Mouse (Mus musculus): ENCODE measurements around the gene Mcpt8. TPM values are rescaled to one million over a fixed set of nuclear protein-coding genes. Genes with fewer than 3 reads are reported as not detected.
"Not testable (repeated sequence)": the region's sequence is repeated elsewhere in the genome, so short reads cannot be mapped to it uniquely, and the experiment has no call there.

The Mcpt8 gene
- polyA plus RNA-seq, 1 experiment, result 2.0 TPM

GRCm38 (mm10) chr14:56102386-56102785 is 17.3 kb upstream of the Mcpt8 start, which contains the start of gene Ctsg:
Gene Ctsg, minus strand, starts transcription at chr14:56102574.
- peaks cover 4% of the 10 kb centered on the region for H3K9me3 ChIP-seq
- no peak within 1 kb of the TSS for H3K4me3 ChIP-seq (replicated peaks)
- no peak for TF ChIP-seq GATA1 (IDR thresholded peaks at IDR 0.05; ENCODE audit: borderline replicate concordance, low read length)
- TF ChIP-seq FLI1 (IDR thresholded peaks at IDR 0.05; ENCODE audit: low read length), result no peak
- no peaks in the 10 kb centered on the region for H3K4me1 ChIP-seq
- no peaks in the 10 kb centered on the region for H3K27me3 ChIP-seq (replicated peaks)
- no peaks in the 10 kb centered on the region for H3K36me3 ChIP-seq (replicated peaks; ENCODE audit: low read length)

GRCm38 (mm10) chr14:56098940-56099339 is 13.9 kb upstream of the Mcpt8 start:
- peaks cover 4% of the 10 kb centered on the region for H3K9me3 ChIP-seq
- H3K4me3 ChIP-seq (replicated peaks), result no peak overlapping the region
- H3K4me1 ChIP-seq, result no peaks in the 10 kb centered on the region
- H3K36me3 ChIP-seq (replicated peaks; ENCODE audit: low read length), result no peaks in the 10 kb centered on the region
- TF ChIP-seq FLI1 (IDR thresholded peaks at IDR 0.05; ENCODE audit: low read length) (no peak), GATA1 (IDR thresholded peaks at IDR 0.05; ENCODE audit: borderline replicate concordance, low read length) (no peak)
- no peaks in the 10 kb centered on the region for H3K27me3 ChIP-seq (replicated peaks)

GRCm38 (mm10) chr14:56097597-56097996 is 12.5 kb upstream of the Mcpt8 start:
- no peaks in the 10 kb centered on the region for H3K4me1 ChIP-seq
- no peak overlapping the region for H3K4me3 ChIP-seq (replicated peaks)
- no peak for TF ChIP-seq FLI1 (IDR thresholded peaks at IDR 0.05; ENCODE audit: low read length)
- peaks cover 4% of the 10 kb centered on the region for H3K9me3 ChIP-seq
- no peaks in the 10 kb centered on the region for H3K27me3 ChIP-seq (replicated peaks)
- H3K36me3 ChIP-seq (replicated peaks; ENCODE audit: low read length), result no peaks in the 10 kb centered on the region

DNA sequence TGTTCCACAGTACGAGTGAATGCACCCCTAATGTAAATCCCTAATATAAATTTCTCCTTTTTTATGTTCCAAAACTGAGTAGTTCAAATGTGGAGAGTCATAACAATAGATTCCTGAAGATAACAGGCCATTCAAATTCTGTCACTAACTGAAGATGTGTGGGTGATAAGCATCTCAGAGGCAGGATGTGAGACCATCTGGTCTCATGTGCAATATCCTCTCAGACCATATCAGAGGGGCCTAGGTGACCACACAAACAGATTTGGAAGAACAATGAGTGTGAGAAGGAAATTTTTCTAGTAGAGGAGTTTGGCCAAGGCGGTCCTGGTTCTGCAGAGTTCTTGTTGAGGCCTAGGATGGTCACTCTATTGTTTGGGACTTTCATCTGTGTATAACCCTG is 8.3 kb upstream of the Mcpt8 start:
- Histone ChIP-seq H3K27me3 (replicated peaks) (peaks cover 2% of the 10 kb centered on the region), H3K4me1 (no peaks in the 10 kb centered on the region), H3K4me3 (replicated peaks) (no peak overlapping the region), H3K36me3 (replicated peaks; ENCODE audit: low read length) (no peaks in the 10 kb centered on the region), H3K9me3 (no peaks in the 10 kb centered on the region)
- TF ChIP-seq FLI1 (IDR thresholded peaks at IDR 0.05; ENCODE audit: low read length) (no peak), GATA1 (IDR thresholded peaks at IDR 0.05; ENCODE audit: borderline replicate concordance, low read length) (no peak)

GRCm38 (mm10) chr14:56086711-56087110 is 1.6 kb upstream of the Mcpt8 start:
- Histone ChIP-seq H3K27me3 (replicated peaks) (peaks cover under 1% of the 10 kb centered on the region), H3K36me3 (replicated peaks; ENCODE audit: low read length) (no peaks in the 10 kb centered on the region), H3K4me3 (replicated peaks) (no peak overlapping the region), H3K9me3 (no peaks in the 10 kb centered on the region), H3K4me1 (no peaks in the 10 kb centered on the region)
- TF ChIP-seq FLI1 (IDR thresholded peaks at IDR 0.05; ENCODE audit: low read length), result no peak
- no peak for TF ChIP-seq GATA1 (IDR thresholded peaks at IDR 0.05; ENCODE audit: borderline replicate concordance, low read length)

DNA sequence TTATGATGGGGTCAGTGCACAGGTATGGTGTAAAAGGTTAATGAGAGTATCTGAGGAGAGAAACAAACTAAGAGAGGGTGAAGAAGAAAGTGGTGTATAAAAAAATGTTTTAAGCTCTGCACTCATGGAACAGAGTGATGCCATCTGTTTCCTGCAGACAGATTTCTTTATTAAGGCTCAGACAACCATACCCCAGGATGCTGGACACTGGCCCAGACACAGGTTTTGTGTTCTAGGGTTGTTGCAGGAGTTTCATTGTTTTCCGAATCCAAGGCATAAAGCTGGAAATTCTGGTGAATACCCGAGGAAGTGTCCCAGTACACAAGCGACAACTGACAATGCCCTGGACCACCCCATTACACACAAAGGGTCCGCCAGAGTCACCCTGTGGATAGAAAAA is 3.1 kb downstream of the Mcpt8 start:
- Histone ChIP-seq H3K9me3 (no peaks in the 10 kb centered on the region), H3K4me3 (replicated peaks) (no peak overlapping the region), H3K27me3 (replicated peaks) (no peaks in the 10 kb centered on the region), H3K36me3 (replicated peaks; ENCODE audit: low read length) (no peaks in the 10 kb centered on the region), H3K4me1 (no peaks in the 10 kb centered on the region)
- no peak for TF ChIP-seq FLI1 (IDR thresholded peaks at IDR 0.05; ENCODE audit: low read length)
- no peak for TF ChIP-seq GATA1 (IDR thresholded peaks at IDR 0.05; ENCODE audit: borderline replicate concordance, low read length)

GRCm38 (mm10) chr14:56062213-56062612 is 22.9 kb downstream of the Mcpt8 start, which contains the start of gene Mcpt4:
Gene Mcpt4, minus strand, starts transcription at chr14:56062313.
- H3K36me3 ChIP-seq (replicated peaks; ENCODE audit: low read length); H3K4me1 ChIP-seq; H3K4me3 ChIP-seq (replicated peaks): not testable (repeated sequence)

DNA sequence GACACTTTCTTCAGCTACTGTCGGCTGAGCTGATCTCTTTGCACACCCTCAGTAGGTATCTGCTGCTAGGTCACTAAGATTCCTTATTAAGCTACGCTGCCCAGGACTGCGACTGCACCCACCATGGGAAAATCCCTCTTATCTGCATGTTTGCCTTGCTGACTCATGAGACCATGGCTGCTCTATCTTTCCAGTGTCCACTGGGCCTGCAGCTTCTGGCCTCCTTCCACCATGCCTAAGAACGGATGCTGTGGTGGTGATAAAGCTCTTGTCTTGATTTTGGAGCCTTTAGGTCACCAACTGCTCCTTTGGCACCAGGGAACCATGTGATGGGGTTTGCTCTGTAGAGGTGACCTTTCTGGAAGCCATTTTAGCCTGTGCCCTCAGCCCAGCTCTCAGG is 27.4 kb downstream of the Mcpt8 start:
- TF ChIP-seq GATA1 (IDR thresholded peaks at IDR 0.05; ENCODE audit: borderline replicate concordance, low read length), result no peak
- no peak for TF ChIP-seq FLI1 (IDR thresholded peaks at IDR 0.05; ENCODE audit: low read length)
- peaks cover 15% of the 10 kb centered on the region for H3K27me3 ChIP-seq (replicated peaks)
- no peak overlapping the region for H3K4me3 ChIP-seq (replicated peaks)
- H3K9me3 ChIP-seq, result peaks cover 5% of the 10 kb centered on the region; the same call in 1 of the 2 replicates
- peaks cover 6% of the 10 kb centered on the region for H3K4me1 ChIP-seq
- no peaks in the 10 kb centered on the region for H3K36me3 ChIP-seq (replicated peaks; ENCODE audit: low read length)

More at GRCm38 (mm10) chr14:56062213-56062612, 22.9 kb downstream of the Mcpt8 start, which contains the start of gene Mcpt4:
- H3K9me3 ChIP-seq, result not testable (repeated sequence)
- peaks cover 12% of the 10 kb centered on the region for H3K27me3 ChIP-seq (replicated peaks)

GRCm38 (mm10) chr14:56055408-56055807 is 29.7 kb downstream of the Mcpt8 start:
- Histone ChIP-seq H3K9me3 (peaks cover 5% of the 10 kb centered on the region; the same call in 1 of the 2 replicates), H3K27me3 (replicated peaks) (peaks cover 18% of the 10 kb centered on the region), H3K4me1 (peaks cover 6% of the 10 kb centered on the region), H3K4me3 (replicated peaks) (no peak overlapping the region), H3K36me3 (replicated peaks; ENCODE audit: low read length) (no peaks in the 10 kb centered on the region)
- TF ChIP-seq GATA1 (IDR thresholded peaks at IDR 0.05; ENCODE audit: borderline replicate concordance, low read length) (no peak), FLI1 (IDR thresholded peaks at IDR 0.05; ENCODE audit: low read length) (no peak)

DNA sequence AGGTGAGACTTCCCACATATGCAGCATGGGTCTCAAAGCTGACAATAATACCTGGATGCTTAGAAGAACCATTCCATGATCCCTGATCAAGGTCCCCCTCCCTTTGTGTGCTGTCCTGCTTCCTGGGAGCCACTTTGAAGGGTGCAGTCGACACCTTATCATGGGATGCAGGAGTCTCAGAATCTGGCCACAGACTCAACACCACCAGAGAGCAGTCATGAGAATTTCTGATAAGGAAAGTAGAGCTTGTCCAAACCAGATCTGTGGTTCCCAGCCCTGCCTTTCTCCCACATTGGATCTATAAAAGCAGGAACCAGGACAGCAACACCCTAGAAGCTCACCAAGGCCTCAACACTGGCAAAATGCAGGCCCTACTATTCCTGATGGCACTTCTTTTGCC is 43.3 kb downstream of the Mcpt8 start, which contains the start of gene Mcpt2:
Mcpt2 (plus strand) TSS at position 250 of the 400 bp plus-strand sequence.
- peaks cover 14% of the 10 kb centered on the region for H3K4me1 ChIP-seq
- not testable (repeated sequence) for H3K36me3 ChIP-seq (replicated peaks; ENCODE audit: low read length); H3K9me3 ChIP-seq; H3K4me3 ChIP-seq (replicated peaks); H3K27me3 ChIP-seq (replicated peaks)

GRCm38 (mm10) chr14:56034433-56034832 is 50.6 kb downstream of the Mcpt8 start:
- no peak for TF ChIP-seq GATA1 (IDR thresholded peaks at IDR 0.05; ENCODE audit: borderline replicate concordance, low read length)
- TF ChIP-seq FLI1 (IDR thresholded peaks at IDR 0.05; ENCODE audit: low read length), result no peak
- no peak overlapping the region for H3K4me3 ChIP-seq (replicated peaks)
- no peaks in the 10 kb centered on the region for H3K9me3 ChIP-seq
- no peaks in the 10 kb centered on the region for H3K36me3 ChIP-seq (replicated peaks; ENCODE audit: low read length)
- no peaks in the 10 kb centered on the region for H3K27me3 ChIP-seq (replicated peaks)
- H3K4me1 ChIP-seq, result no peaks in the 10 kb centered on the region

Other genes starting within 250 kb of the Mcpt8 start
- 0.61 and 1.4 TPM in 2 replicates for gene Nynrin, start 231.3 kb downstream of the Mcpt8 start, polyA plus RNA-seq (2012; ENCODE audit: insufficient read depth, low replicate concordance)
- 1.2 TPM in 1 of 2 replicates, not detected in the other for gene Cbln3, start 200.9 kb downstream of the Mcpt8 start, polyA plus RNA-seq (2012; ENCODE audit: insufficient read depth, low replicate concordance)
- gene Khnyn, start 200.3 kb downstream of the Mcpt8 start, polyA plus RNA-seq (2012; ENCODE audit: insufficient read depth, low replicate concordance), result 7.3 and 10.5 TPM in 2 replicates
- 6.6 TPM in 1 of 2 replicates, not detected in the other for gene Sdr39u1, start 185.0 kb downstream of the Mcpt8 start, polyA plus RNA-seq (2012; ENCODE audit: insufficient read depth, low replicate concordance)
- 0.87 TPM in 1 of 2 replicates, not detected in the other for gene Cma1, start 140.6 kb downstream of the Mcpt8 start, polyA plus RNA-seq (2012; ENCODE audit: insufficient read depth, low replicate concordance)
- gene Cma2, start 134.3 kb downstream of the Mcpt8 start, polyA plus RNA-seq (2012; ENCODE audit: insufficient read depth, low replicate concordance), result not detected in 2 replicates
- not detected in 2 replicates for gene Mcpt1, start 67.3 kb downstream of the Mcpt8 start, polyA plus RNA-seq (2012; ENCODE audit: insufficient read depth, low replicate concordance)
- gene Mcpt9, start 54.8 kb downstream of the Mcpt8 start, polyA plus RNA-seq (2012; ENCODE audit: insufficient read depth, low replicate concordance), result not detected in 2 replicates
- not detected in 2 replicates for gene Mcpt2, start 43.2 kb downstream of the Mcpt8 start, polyA plus RNA-seq (2012; ENCODE audit: insufficient read depth, low replicate concordance)
- gene Mcpt4, start 23.0 kb downstream of the Mcpt8 start, polyA plus RNA-seq (2012; ENCODE audit: insufficient read depth, low replicate concordance), result not detected in 2 replicates
- 41.8 TPM in 1 of 2 replicates, not detected in the other for gene Ctsg, start 17.3 kb upstream of the Mcpt8 start, polyA plus RNA-seq (2012; ENCODE audit: insufficient read depth, low replicate concordance)
- gene Gzme, start 35.4 kb upstream of the Mcpt8 start, polyA plus RNA-seq (2012; ENCODE audit: insufficient read depth, low replicate concordance), result not detected in 2 replicates
- gene Gzmd, start 47.3 kb upstream of the Mcpt8 start, polyA plus RNA-seq (2012; ENCODE audit: insufficient read depth, low replicate concordance), result not detected in 2 replicates
- gene Gzmg, start 74.3 kb upstream of the Mcpt8 start, polyA plus RNA-seq (2012; ENCODE audit: insufficient read depth, low replicate concordance), result not detected in 2 replicates
- not detected in 2 replicates for gene Gzmn, start 89.3 kb upstream of the Mcpt8 start, polyA plus RNA-seq (2012; ENCODE audit: insufficient read depth, low replicate concordance)
- not detected in 2 replicates for gene Gzmf, start 126.1 kb upstream of the Mcpt8 start, polyA plus RNA-seq (2012; ENCODE audit: insufficient read depth, low replicate concordance)
- 0.38 TPM in 1 of 2 replicates, not detected in the other for gene Gzmc, start 149.4 kb upstream of the Mcpt8 start, polyA plus RNA-seq (2012; ENCODE audit: insufficient read depth, low replicate concordance)
- 0.65 TPM in 1 of 2 replicates, not detected in the other for gene Gzmb, start 177.0 kb upstream of the Mcpt8 start, polyA plus RNA-seq (2012; ENCODE audit: insufficient read depth, low replicate concordance)